Comparison of ENCODE assay signal across 7 mouse cellular contexts in genomic region chr12:79130299-79131177, GRCm38 (mm10). TPM values are rescaled to one million over a fixed set of nuclear protein-coding genes. Genes with fewer than 3 reads are reported as not detected.
DNase-seq lines count a peak whose midpoint lies in the region; ATAC-seq lines count a peak whose summit lies in the region.

Arg2 (plus strand) TSS chr12:79130777.

- no peaks in the 10 kb centered on the region for H3K36me3 ChIP-seq in embryonic facial prominence, embryonic 10.5 days (replicated peaks)
- no peaks in the 10 kb centered on the region for H3K36me3 ChIP-seq in limb, embryonic 11.5 days (ENCODE audit: control insufficient read depth, insufficient read depth, low read length)
- no peaks in the 10 kb centered on the region for H3K36me3 ChIP-seq in midbrain, embryonic 13.5 days

- peak; percentile 73 to 79 for DNase-seq in adrenal gland, postnatal 36 days
- DNase-seq in embryonic facial prominence, embryonic 10.5 days (ENCODE audit: low spot score) = peak; percentile 87
- peak; percentile 74 to 76 for DNase-seq in kidney, adult 8-10 months
- peak; percentile 87 for DNase-seq in limb, embryonic 11.5 days (ENCODE audit: low spot score)
- DNase-seq in spleen, adult 12 weeks (ENCODE audit: low spot score) = peak; percentile 44

- H3K9ac ChIP-seq in limb, embryonic 11.5 days (ENCODE audit: low read length) = no peak within 1 kb of the TSS
- H3K9ac ChIP-seq in midbrain, embryonic 13.5 days (replicated peaks) = peak within 1 kb of the TSS; percentile 63

- H3K27ac ChIP-seq in embryonic facial prominence, embryonic 10.5 days (replicated peaks) = no peak within 1 kb of the TSS; the same call in 1 of the 2 replicates
- no peak within 1 kb of the TSS for H3K27ac ChIP-seq in limb, embryonic 11.5 days (replicated peaks; ENCODE audit: low read depth, low read length)
- H3K27ac ChIP-seq in midbrain, embryonic 13.5 days = 0 out of 2 replicates have a peak within 1 kb of the TSS, but pooled peaks have one; percentile 5

- peaks cover 25% of the 10 kb centered on the region for H3K4me1 ChIP-seq in embryonic facial prominence, embryonic 10.5 days
- no peaks in the 10 kb centered on the region for H3K4me1 ChIP-seq in limb, embryonic 11.5 days (ENCODE audit: control insufficient read depth, insufficient read depth, low read length)
- H3K4me1 ChIP-seq in midbrain, embryonic 13.5 days (replicated peaks) = peaks cover 15% of the 10 kb centered on the region

- H3K9me3 ChIP-seq in embryonic facial prominence, embryonic 10.5 days = no peaks in the 10 kb centered on the region
- H3K9me3 ChIP-seq in limb, embryonic 11.5 days (ENCODE audit: control insufficient read depth, low read length) = no peaks in the 10 kb centered on the region
- H3K9me3 ChIP-seq in midbrain, embryonic 13.5 days = no peaks in the 10 kb centered on the region

- peaks cover 44% of the 10 kb centered on the region for H3K27me3 ChIP-seq in embryonic facial prominence, embryonic 10.5 days (replicated peaks; ENCODE audit: low read depth, poor library complexity, severe bottlenecking)
- peaks cover 34% of the 10 kb centered on the region for H3K27me3 ChIP-seq in limb, embryonic 11.5 days (ENCODE audit: control insufficient read depth, insufficient read depth, low read length)
- H3K27me3 ChIP-seq in midbrain, embryonic 13.5 days = peaks cover 49% of the 10 kb centered on the region

- peak; percentile 83 for ATAC-seq in granulocyte monocyte progenitor cell, adult 5-6 weeks (replicated peaks; ENCODE audit: poor library complexity, severe bottlenecking)
- peak; percentile 84 for ATAC-seq in limb, embryonic 11.5 days (ENCODE audit: insufficient number of reproducible peaks, low FRiP score, low TSS enrichment, low read depth)
- ATAC-seq in midbrain, embryonic 13.5 days = peak; percentile 96

- peak within 1 kb of the TSS; percentile 68 for H3K4me2 ChIP-seq in limb, embryonic 11.5 days (ENCODE audit: low read depth, severe bottlenecking)
- peak within 1 kb of the TSS; percentile 68 for H3K4me2 ChIP-seq in midbrain, embryonic 13.5 days (replicated peaks)

- under 1% methylated on average over 47 of the region's 47 CpGs for WGBS in embryonic facial prominence, embryonic 10.5 days
- WGBS in limb, embryonic 11.5 days = under 1% methylated on average over 47 of the region's 47 CpGs
- under 1% methylated on average over 47 of the region's 47 CpGs for WGBS in midbrain, embryonic 13.5 days

- peak within 1 kb of the TSS; percentile 64 for H3K4me3 ChIP-seq in embryonic facial prominence, embryonic 10.5 days
- H3K4me3 ChIP-seq in limb, embryonic 11.5 days (ENCODE audit: low read depth, low read length) = peak within 1 kb of the TSS; percentile 33
- peak within 1 kb of the TSS; percentile 47 for H3K4me3 ChIP-seq in midbrain, embryonic 13.5 days (replicated peaks)

RNA-seq across cellular contexts. Expression of gene Arg2, which starts in this region (rescaled TPM):
- under 1 TPM; 0.33 to 0.56 TPM for total RNA-seq in adrenal gland, postnatal 36 days (2021)
- polyA plus RNA-seq in embryonic facial prominence, embryonic 10.5 days (2016; fragmentation: Nextera tagmentation; extraction: Ambion mirVana) = 2.9 and 3.5 TPM in 2 replicates
- total RNA-seq in granulocyte monocyte progenitor cell, adult 5-6 weeks (2014; fragmentation: Nextera tagmentation) = not detected in 2 replicates
- total RNA-seq in granulocyte monocyte progenitor cell, adult 5-6 weeks (2017) = 0.26 TPM in 1 of 2 replicates, not detected in the other
- 0.65 and 0.99 TPM in 2 replicates for polyA plus RNA-seq in limb, embryonic 11.5 days (2014; fragmentation: Nextera tagmentation; extraction: Ambion mirVana)
- 22.9 and 23.3 TPM in 2 replicates for polyA plus RNA-seq in midbrain, embryonic 13.5 days (2015; fragmentation: Nextera tagmentation; extraction: Ambion mirVana)

Comparison
In these comparisons a context has a peak if more than half of its experiments do, and no peak if none do; other contexts are left out.
1. Peak in DNase-seq in adrenal gland, postnatal 36 days; RNA of the gene not detected or under 1 TPM.
2. Peak in ATAC-seq in granulocyte monocyte progenitor cell, adult 5-6 weeks; RNA of the gene not detected or under 1 TPM.
3. Peak in DNase-seq, ATAC-seq, H3K4me3 ChIP-seq and H3K4me2 ChIP-seq in limb, embryonic 11.5 days; RNA of the gene not detected or under 1 TPM.